Mouse (Mus musculus): ENCODE results near the gene Akt1s1.
A peak's percentile ranks its signal among the peaks of the same experiment; 100 is the strongest.
"Not testable (repeated sequence)": the region's sequence is repeated elsewhere in the genome, so short reads cannot be mapped to it uniquely, and the experiment has no call there.

Akt1s1 gene

DNA sequence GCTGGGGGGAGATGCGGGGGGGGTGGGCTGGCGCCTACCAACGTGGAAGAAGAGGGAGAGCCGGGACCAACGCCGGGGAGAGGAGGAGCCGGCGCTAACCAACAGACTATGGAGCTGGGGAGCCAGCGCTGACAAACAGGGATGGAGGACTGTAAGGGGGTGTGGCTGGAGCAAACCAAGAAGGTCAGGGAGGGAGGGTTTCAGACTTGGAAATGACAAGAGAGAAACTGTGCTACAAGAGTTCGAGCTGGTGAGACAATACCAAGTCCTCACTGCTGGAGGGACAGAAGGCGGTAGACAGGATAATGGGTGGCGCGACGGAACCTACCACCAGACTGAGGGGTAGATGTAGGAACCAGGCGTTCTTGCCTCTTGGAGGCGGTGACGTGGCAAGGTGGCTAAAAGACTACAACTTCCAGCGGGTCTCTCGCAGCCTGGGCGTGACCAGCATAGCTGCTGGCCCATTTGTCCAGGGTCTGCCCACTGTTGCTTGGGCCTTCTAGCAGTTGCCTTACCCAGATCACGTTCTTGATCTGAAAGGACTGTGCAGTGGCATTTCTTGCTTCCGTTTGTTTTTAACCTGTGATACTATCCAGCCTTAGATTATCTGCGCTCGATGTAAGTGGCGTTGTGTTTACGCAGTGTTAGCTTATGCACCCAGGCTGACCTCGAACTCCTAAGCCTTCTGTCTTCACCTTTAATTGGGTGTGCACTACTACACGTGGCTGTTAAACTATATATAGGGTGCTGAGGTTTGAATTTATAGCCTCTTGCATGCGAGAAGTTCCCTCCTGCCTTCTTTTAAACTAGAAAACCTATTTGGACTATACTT, 21.1 kb downstream of the Akt1s1 start, which contains the start of gene Ptov1:
Gene Ptov1, minus strand, starts transcription at position 92 of the 832 bp plus-strand sequence.
- DNase-seq (ENCODE audit: low spot score): peak; percentile 95

DNA sequence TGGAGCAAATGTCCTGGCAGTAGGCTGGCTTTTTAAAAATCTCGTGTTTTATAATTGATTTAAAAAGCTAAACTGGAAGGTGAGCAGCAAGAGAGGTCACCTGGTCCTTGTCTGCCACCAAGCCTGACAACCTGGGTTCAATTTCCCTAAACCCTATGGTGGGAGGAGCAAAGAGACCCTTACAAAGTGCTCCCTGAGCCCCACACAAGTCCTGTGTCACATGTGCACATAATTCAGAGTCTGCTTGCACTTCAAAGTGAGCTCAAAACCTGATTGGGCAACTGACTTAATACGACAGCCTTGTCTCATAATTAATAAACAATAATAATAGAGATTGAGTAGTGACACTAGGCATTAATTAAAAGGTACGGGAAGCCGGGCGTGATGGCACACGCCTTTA, 21.8 kb downstream of the Akt1s1 start:
- DNase-seq (ENCODE audit: low spot score): no peak

DNA sequence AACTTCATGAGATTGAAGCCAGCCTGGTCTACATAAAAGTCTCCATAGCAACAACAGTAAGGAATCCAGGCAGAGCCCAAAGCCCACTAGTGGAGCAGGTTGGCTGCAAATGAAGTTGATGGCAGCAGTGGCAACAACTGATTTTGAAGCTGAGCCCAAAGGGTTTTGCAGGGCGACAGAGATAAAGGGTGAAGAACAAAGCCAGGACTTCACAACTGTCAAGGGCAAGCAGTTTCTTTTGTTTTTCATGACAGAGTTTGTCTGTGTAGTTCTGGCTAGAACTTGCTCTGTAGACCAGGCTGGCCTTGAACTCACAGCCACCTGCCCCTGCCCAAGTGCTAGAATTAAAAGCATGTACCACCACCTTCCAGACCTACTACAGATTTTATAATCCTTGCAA, 22.4 kb downstream of the Akt1s1 start:
- no peak for DNase-seq (ENCODE audit: low spot score)

DNA sequence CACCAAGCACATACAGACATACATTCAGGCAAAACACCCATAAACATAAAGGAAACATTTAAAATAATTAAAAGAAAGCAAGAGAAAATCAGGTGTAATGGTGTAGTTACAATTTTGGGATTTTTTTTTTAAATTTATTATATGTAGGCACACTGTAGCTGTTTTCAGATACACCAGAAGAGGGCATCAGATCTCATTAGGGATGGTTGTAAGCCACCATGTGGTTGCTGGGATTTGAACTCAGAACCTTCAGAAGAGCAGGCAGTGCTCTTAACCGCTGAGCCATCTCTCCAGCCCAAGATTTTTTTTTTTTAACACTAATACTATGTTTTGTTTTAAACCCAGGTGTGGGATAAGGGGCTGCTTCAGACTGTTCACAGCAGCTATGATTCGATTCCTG, 23.0 kb downstream of the Akt1s1 start:
- DNase-seq (ENCODE audit: low spot score): not testable (repeated sequence)

DNA sequence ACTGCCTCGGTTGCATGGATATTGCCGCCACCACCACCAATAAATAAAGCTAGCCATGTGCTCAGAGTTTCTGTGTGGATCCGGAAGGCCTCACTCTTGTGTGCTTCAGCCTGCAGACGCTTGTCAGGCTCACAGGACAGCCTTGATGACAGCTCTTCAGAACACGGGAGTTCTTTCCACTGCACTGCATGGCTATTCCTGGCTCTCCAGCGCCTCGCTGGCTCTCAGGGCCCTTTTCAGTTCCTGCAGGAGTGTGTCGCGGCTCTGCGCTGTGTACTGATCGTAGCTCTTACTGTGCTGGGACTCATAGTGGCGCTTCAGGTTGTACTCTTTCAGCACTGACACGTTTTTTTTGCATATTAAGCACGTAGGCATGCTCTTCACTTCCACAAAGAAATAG, 29.0 kb downstream of the Akt1s1 start:
- no peak for DNase-seq (ENCODE audit: low spot score)

DNA sequence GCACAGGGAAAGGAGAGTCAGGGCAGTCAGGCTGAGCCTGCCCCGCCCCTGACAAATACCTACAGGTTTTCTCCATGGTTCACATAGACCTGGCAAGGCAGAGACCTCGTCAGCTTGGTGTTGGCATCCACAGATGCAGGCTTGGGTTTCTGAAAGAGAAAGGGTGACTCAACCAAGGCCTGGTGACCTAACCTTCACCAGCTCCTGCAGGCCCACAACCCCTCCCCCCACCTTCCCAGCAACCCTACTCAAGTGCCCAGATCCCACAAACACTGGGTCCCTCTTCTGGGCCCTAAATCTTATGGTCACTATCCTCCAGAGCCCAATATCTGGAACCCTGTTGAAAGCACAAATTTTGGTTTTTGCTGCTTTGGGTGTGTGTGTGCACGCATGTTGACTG, 34.2 kb downstream of the Akt1s1 start:
- DNase-seq (ENCODE audit: low spot score): no peak

DNA sequence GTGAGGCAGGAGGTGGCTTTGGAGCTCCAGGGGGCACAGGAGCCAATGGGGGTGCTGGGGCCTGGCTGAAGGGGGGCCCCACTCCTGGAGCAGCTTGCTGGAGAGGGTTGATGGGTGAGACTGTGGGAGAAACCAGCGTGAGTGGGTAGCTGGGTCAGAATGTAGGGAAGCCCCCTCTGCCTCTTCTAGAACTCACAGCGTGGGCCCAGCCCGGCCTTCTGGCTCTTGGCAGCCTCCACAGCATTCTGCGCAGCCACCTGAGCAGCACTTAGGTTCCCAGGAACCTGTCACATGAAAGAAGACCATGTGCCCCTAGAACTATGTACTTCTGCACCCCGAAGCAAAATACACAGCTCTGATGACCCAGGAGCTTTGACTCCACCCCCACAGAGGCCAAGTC, 35.8 kb downstream of the Akt1s1 start:
- DNase-seq (ENCODE audit: low spot score): no peak

DNA sequence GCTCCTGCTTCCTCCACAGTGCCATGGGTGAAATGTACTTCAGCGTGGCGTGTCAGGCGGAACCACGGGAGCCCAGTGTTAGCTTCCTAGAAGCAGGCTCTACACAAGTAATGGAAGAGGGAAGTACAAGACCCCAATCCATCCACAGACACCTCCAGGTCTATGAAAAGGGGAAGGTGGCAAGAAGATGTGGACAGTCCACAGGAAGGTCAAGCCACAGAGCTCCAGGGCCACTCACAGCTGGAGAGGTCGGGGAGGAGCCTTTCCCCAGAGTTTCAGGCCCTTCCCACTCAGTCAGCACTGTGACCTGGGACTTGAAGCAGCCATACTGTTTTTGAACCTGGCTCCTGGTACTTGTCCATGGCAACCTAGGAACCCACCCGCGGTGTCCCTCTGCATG, 38.2 kb downstream of the Akt1s1 start:
- DNase-seq (ENCODE audit: low spot score): no peak

DNA sequence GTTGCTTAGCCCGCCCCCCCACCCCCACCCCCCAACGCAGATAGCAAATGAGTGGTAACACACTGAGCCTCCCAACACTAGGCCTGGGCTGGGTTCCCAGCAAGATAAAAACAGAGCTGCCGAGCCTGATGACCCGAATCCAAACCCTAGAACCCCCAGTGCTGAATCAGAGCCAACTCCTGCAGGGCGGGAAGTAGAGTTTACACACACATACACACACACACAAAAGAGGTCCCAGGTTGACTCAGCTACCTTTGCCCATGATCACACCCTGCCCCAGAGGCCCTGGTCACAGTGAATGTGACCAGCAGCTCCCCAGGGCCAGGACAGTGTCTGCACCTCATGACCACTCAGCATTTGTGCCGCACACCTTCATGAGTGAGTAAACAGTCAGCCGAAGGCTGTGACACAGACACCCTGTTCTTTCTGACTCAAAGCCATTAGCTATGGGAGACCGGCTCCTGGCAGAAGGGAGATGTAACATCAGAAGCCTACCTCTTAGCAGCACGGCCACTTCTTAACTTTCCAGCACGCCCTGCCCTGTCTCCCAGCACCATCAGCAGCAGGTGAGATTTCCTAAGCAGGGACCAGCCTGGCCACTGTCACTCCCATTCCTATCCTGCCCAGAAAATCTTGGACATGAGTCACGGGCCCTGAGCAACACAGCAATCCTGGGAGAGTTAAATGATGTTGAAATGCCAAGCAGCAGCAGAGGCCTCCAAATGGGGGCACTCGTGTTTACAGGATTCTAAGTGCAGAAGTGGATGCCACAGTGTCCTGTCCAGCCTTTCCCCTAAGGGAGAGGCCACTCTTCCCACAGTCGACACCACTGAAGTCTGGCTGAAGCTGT, 39.7 kb downstream of the Akt1s1 start:
- no peak for DNase-seq (ENCODE audit: low spot score)

DNA sequence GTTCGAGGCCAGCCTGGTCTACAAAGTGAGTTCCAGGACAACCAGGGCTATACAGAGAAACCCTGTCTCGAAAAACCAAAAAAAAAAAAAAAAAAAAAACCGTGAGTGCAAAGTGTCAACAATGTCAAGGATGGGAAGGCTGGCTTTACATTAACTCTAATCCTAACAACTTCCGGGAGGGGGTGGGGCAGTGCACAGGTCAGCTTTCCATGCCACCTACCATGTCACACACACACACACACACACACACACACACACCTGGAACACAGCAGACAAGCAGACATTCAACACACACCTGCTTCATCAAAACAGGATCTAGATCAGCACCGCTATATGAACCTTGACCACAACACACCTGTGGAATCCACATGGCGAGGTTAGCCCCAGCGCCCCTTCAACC, 41.4 kb downstream of the Akt1s1 start:
- DNase-seq (ENCODE audit: low spot score): no peak

DNA sequence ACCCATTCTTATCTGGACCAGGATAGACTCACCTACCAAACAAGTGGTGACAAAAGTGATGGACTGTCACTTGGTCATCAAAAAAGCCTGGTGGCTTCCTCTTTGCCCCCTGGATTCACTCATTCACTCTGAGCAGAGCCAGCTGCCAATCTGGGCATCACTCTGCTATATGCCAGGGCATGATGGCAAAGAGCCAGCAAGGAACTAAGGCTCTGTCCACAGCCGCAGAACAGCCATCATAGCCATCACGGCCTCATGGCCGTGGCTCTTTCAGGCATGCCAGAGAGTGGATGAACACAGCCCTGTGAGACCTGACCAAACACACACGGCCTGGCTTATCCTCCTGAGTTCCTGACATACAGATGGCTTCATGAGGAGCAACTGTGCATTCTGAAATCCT, 41.9 kb downstream of the Akt1s1 start:
- no peak for DNase-seq (ENCODE audit: low spot score)

DNA sequence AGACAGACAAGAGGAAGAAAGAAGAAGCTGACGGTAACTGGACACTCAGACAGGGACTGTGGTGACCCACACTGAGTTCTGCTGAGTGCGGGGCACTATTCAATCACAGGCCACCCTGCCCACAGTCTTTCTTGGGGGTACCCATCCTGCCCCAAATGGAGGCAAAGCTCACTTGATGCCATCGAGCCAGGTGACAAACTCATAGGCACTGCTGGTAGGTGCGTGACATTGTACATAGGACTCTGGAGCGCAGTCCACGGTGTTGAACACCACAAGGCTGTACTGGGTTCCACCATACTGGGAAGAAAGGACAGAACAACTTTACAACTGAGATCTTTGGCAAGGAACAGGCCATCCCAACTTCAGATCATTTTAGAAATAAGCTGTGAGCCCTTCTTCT, 42.8 kb downstream of the Akt1s1 start:
- no peak for DNase-seq (ENCODE audit: low spot score)

DNA sequence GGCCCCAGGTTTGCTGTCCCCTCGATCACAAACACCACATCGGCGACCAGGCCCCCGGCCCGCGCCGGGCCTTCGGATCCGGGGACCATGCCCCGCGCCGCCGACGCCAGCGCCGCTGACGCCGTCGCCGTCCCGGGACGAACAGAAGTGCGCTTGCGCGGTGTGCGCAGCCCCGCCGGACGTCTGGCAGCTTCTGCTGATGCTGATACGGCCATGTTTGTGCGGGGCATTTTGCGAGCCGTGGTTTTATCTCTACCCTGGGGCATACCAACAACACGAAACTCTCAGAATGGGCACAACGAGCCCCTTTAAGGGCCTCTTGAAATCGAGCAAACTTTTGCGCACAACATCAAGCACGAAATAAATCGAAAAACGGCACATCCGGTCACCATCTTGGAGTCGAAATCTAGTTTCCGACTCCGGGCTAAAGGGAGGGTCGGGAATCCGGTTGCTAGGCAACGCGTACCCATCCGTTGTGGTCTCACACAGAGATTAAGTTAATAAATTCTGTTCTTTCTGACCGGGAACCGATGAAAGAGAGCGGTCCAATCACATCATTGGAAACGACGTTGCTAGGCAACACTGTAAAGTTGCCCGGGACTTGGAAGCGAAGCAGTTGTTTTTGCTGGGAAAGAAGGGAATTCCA, 43.6 kb downstream of the Akt1s1 start, which contains the start of gene Med25:
Gene Med25, minus strand, starts transcription at position 437 of the 646 bp plus-strand sequence.
- peak; percentile 94 for DNase-seq (ENCODE audit: low spot score)

DNA sequence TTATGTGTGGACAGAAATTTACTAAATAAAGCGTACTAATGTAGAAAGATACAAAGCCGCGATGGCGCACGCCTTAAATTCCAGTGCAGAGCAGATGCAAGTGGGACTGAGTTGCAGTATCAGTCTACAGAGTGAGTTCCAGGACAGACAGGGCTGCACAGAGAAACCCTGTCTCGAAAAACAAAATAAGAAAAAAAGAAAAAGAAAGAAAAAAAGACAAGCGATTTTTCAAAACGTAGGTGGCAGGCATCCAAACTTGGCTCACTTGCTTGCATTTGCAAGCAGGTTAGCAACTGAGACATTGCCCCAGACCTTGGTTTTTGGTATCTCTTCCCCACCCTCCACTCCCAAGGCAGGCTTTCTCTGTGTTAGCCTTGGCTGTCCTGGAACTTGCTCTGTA, 44.4 kb downstream of the Akt1s1 start:
- no peak for DNase-seq (ENCODE audit: low spot score)

DNA sequence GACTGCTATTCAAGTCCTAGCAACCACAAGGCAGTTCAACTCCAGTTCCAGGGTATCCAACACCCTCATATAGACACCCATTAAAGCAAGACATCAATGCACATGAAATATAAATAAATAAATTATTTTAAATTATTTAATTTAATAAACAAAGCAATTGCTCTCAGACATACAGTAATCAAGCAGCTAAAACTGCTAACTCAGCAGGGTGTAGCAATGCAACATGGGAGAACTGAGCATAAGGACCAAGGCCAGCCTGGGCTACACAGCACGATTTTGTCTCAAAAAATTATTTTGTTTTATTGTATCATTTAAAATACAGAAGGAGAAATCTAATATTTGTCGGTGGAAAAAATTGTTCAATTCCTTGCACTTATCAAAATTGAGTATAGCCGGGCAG, 45.4 kb downstream of the Akt1s1 start:
- no peak for DNase-seq (ENCODE audit: low spot score)

DNA sequence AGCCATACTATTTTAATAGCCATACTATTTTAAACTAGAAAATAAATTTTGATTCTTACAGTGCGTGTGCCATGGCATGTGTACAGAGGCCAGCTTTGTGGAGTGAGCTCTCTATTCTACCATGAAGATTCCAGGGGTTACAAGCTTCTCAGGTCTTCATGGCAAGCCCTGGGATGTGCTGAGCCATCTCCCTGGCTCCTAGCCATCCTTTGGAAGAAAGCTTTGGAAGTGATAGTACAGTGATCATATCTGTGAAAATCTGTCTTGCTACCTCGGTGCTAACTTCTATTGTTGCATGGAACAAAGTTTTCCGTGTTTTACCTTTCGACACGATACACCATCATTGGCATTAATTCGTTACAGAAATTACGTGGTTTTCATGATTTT, 46.4 kb downstream of the Akt1s1 start:
- no peak for DNase-seq (ENCODE audit: low spot score)

DNA sequence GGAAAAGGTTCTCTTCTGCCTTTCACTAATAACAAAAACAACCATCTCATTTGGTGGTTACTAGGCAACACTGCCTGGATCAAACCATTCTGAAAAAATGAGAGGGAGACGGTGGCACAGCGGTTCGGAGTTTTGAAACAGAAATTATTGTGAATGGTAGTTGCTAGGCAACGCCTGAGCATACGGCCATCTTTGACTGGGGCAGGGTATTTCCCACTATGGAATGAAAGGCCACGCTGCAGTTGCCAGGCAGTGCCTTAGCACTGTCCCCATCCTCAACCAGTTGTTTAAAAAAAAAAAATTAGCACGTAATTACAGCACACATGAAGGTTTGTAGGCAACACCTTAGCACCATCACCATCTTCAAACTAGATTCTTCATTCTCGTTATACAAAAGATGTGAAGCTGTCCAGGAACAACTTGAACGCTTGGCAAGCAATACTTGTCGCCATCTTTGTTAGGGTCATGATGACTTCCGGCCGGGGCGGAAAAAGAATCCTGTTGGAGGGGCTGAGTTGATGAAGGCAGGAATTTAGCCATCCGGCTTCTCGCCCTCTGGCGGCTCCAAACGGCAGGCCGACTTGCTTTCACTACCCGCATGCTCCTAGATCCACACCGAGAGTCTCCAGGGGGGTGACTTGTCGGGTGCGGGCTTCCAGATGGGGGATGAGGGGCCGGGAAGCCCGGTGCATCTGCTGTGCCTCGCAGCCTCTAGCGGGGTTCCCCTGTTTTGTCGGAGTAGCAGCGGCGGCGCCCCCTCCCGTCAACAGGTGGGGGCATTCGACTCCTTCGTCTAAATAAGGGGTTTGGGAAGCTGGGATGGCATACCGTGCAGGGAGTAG, 47.0 kb downstream of the Akt1s1 start, which contains the start of gene Fuz:
Gene Fuz, plus strand, starts transcription at position 487 of the 842 bp plus-strand sequence.
- DNase-seq (ENCODE audit: low spot score): peak; percentile 94

DNA sequence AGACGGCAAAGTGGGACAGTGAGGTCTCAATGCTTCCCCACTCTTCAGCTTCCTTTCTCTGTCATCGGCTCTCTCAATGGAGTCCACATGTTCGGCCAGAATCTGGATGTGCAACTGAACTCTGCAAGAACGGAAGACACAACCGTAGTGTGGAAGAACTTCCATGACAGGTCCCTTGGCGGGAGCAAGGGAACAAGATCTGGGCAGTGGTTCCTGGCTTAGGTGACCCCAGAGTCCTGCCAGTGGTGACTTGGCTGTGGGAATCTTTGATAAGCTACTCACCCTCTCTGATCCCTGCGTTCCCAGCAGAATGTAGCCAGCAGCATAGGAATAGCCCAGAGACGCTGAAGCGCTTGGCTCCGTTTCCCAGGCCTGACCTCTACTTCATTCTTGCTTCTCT, 47.7 kb downstream of the Akt1s1 start:
- DNase-seq (ENCODE audit: low spot score): no peak

DNA sequence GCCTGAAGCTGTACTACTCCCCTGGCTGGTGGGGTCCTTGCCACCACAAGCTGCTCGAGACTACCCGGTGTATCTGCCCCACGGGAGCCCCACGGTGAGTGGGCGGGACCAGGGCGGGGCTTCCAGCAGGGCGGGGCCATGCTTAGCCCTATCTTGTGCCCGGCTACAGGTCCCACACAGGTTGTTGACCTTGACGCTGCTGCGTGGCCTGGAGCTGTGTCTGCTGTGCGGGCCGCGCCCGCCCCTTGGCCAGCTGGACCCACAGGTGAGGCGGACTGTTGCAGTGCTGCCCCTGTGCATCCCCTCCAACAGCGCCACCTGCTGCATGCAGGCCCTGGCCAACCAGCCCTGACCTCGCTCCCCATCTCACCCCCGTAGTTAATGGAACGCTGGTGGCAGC, 49.8 kb downstream of the Akt1s1 start:
- no peak for DNase-seq (ENCODE audit: low spot score)

DNA sequence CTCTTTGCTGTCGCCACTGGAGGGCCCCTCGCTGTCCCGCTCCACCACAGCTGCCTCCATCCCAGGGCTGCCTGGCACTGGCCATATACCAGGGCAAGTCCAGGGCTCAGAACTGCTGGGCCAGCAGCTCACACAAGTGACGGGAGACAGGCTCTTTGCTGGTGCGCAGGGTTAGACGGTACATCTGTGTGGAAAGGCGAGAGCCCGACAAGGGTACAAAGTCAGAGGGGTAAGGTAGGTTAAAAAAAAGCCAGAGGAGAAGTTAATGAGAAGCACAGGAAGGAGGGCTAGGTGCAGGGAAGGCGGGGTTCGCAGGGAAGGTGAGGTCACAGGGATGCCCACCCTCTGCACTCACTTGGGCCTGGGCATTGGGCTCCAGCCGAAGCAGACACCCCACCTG, 51.8 kb downstream of the Akt1s1 start:
- DNase-seq (ENCODE audit: low spot score): no peak

DNA sequence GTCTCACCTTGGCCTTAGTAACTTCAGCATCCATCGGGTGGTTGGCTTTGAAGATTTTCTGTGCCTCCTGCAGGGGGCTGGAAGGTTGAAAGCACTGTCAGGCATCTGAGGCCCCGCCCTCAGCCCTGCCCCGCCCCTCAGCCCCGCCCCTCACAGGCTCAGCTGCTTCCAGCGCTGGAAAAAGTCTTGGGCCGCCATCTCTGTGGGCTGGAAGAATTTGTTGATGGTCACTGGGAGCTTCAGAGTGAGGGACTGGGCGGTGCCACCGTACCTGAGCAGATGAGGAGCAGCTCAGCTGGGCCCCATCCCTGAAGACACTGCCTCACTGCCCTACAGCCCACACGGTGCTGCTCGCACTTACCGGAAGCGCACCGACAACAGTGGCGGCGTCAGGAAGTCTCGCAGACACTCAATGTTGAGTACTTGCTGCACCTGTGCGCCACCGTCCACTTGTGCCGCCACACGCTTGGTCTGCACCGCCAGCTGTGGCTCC, 52.5 kb downstream of the Akt1s1 start:
- peak; percentile 42 for DNase-seq (ENCODE audit: low spot score)

Measured in lung, postnatal 25 days (tissue).